Mouse (Mus musculus) lung, postnatal 10 days (tissue): Measurements from ENCODE around the gene Serpina5.

Experiments
- DNase-seq: peaks from one replicate; pipeline ENCODE4 v3.0.0; 2021

The Serpina5 gene

DNA sequence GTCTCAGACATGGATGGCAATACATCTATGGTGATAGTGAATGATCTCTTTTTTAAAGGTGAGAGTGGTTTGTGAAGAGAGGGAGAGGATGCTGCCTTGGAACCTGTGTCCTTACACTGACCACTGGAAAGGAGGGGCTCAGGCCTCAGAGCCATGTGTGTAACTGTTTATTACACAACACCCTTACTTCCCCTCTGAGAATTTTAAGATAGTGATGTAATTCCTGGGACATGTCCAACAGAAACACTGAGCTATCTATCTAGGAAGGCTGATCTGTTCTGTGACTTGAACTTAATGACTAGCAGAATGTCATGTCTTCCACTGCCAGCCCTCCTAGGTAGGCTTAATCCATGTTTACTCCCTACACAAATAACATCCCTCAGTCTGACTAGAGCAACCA, 30.1 kb downstream of the Serpina5 start:
- peak; percentile 5 for DNase-seq

DNA sequence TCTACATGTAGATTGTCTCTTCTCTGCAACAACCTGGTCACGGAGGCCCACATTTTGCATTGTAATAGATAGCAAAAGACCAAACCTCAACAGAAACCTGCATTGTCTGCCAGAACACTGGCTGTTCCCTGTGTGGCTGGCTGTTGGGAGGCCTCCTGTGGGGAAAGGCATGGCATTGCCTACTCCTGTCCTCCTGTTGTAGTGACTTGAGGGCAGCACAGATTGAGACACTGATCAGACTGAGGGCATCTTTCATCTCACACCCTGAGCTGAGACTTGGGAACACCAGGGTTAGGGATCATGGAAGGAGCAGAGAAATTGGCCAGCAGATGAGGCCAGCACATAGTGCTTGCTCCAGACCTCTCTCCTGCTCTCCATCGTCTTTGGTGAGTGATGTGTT, 37.3 kb downstream of the Serpina5 start:
- DNase-seq: no peak

DNA sequence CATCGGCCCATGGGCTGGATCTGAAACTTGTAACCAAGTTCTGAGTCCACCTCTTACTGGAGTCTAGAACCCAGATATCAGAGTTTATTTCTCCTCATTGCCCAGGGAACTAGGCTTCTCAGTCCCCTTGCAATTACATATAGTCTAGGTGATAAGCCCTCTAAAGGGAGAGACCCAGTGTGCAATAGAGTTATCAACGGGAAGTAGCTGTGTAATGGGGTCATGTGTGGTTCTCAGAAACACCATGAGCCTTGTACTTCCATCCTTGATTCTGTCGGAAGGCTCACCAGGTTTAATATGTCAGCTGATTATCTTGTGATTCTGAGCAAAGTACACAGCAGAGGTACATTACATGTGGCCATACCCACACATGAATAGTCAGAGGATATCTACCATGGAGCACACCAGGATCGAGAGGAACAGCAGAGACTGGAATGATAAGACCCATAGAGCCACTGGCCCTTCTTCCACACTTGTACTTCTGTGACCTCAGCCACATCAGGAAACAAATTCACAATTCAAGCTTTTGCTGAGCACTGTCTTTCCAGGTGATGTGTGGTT, 39.7 kb downstream of the Serpina5 start:
- no peak for DNase-seq

DNA sequence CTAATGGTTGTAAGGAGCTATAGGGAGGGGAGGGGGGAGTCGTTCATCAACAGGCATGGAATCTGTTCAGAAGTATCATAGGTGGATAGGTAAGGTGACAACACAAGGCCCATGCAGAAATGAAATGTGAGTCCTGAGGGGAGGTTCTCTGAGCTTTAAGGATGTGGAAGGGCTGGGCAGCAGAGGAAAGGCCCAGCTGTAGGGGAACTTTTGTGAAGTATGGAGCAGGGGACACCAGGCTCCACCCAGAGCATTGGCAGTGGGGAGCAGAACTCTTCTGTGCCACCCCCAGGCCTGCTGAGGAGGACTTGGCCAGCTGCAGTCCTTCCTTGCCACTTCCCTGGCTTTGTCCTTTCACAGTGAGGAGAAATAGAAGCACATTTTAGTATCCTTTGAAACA, 40.6 kb downstream of the Serpina5 start:
- DNase-seq: no peak

DNA sequence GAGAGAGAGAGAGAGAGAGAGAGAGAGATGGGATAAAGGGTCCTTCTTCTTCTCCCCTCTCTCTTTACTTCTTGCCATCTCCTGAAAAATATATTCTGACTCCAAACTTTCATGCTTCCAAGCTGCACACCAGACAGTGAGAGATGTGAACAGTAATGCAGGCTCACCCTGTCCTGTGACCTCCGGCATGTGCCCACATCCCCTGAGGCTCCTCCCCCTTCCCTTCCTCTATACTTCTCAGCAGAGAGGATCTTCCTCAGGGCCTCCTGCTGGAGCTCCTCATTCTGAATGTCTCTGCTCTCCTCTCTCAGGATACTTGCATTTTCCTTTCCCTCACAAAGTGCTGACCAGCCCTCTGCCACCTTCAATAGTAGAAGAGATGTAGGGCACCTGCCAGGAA, 41.5 kb downstream of the Serpina5 start:
- no peak for DNase-seq

DNA sequence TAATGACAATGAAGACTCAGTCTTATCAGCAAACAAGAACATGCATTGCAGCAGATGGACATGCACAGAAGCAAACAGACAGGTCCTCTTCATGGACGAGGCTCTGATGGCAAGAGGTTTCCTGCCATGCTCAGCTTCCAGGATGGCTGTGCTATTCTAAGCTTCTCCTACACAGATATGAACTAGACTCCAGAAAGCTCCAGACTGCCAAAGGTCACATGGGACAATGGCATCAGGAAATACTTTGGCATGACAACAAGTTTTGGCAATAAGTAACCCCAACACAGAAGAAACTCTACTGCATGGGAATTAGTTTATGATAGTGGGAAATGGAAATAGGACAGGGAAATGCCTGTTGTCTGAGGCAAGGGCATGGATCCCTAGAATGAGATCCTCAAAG, 42.4 kb downstream of the Serpina5 start:
- DNase-seq: no peak

DNA sequence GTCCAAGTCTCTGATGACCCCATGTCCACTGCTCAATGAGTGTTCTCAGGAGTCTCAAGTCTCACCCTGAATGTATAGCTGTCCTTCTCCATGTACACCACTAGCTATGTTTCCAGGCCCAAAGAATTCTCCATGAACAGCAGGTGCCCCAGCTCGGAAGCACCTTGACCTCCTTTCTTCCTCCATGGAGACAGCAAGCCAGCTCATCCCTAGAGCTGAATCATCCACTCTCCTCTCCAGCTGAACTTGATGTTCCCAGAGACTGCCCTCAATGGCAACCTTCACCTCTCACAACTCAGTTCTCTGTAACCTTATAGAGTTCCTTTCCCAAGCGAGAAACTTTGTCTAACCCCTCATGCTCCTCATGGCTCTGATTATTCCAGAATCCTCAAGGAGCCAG, 44.7 kb downstream of the Serpina5 start:
- DNase-seq: no peak

DNA sequence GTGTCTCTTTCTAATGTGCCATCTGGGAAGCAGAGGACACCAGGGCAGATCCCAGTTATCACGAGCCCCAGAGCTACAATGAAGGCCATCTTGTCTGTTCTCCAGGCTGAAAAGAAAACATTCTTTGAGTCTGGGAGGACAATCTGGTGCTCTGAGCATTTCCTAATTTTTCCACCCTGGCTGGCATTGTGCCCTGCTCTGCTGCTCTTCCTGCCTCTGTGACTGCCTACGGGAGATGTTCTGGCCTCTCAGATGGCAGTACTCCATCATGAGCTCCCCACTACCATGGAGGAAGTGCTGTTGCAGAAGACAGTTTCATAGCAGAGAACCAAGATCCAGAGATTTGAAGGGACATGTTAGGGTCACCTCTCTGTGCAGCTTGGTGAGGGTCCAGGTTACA, 51.1 kb downstream of the Serpina5 start:
- peak; percentile 13 for DNase-seq

DNA sequence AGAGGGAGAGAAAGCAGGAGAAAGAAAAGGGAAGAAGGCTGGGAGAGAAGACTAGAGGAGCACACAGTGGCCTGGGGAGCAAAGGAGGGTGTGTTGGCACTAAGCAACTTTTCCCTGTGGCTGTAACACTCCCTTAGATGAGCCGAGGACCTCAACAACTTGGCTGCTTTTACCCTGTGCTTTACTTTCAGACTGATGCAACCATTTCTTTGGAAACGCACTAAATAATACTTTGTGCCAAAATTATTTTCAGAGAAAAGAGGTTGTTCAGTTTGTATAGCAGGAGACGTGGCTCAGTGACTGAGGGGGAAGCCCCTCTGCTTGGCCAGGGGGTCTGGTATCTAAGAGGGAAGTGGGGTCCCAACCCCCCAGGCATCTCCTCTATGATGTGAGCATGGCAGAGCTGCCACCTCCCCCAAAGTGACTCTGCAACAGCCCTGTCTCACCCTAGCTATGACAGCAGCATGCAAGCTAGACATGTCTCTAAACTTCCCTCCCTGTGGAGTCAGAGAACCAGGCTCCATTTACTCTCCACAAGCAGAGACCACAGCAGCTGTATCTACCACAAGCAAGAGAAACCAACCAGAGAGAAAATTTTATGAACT, 52.2 kb downstream of the Serpina5 start:
- peak; percentile 9 for DNase-seq

DNA sequence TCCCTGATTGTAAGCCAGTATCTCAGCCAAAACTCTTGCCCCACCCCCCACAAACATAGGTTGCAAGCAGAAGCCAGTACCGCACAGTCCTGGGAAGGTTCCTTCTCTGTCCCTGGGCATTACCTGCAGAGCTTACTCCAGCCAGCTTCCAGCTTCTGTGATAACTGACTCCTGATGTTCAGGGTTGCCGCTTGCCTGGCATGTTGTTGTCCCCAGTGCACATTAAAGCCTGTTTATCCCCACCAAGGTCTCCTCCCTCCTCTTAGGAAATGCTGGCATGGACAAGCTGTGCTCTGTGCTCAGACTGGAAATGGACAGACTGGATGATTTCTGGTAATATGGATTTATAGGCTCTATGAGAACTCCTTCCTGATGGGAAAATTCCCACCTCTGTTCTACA, 52.7 kb downstream of the Serpina5 start, which contains the start of gene Serpina3c:
Gene Serpina3c (minus strand): TSS at position 215 of the 400 bp plus-strand sequence.
- peak; percentile 7 for DNase-seq
